Mouse (Mus musculus): Measurements from ENCODE around the gene Map3k14. TPM values are rescaled to one million over a fixed set of nuclear protein-coding genes. Genes with fewer than 3 reads are reported as not detected.

The Map3k14 gene
- total RNA-seq, 2 experiments from 2014 or later, result 1.2 to 2.9 TPM

- ATAC-seq (replicated peaks; ENCODE audit: low FRiP score, low TSS enrichment, poor library complexity, severe bottlenecking), result no peak
Observed at GRCm38 (mm10) chr11:103281784-103282183, 14.5 kb upstream of the Map3k14 start.

GRCm38 (mm10) chr11:103276450-103276849 lies 9.2 kb upstream of the Map3k14 start:
- ATAC-seq (replicated peaks; ENCODE audit: low FRiP score, low TSS enrichment, poor library complexity, severe bottlenecking), result no peak

- no peak for ATAC-seq (replicated peaks; ENCODE audit: low FRiP score, low TSS enrichment, poor library complexity, severe bottlenecking)
Observed at GRCm38 (mm10) chr11:103272888-103273287, 5.6 kb upstream of the Map3k14 start.

- no peak for ATAC-seq (replicated peaks; ENCODE audit: low FRiP score, low TSS enrichment, poor library complexity, severe bottlenecking)
Observed at GRCm38 (mm10) chr11:103271979-103272378, 4.7 kb upstream of the Map3k14 start.

GRCm38 (mm10) chr11:103269426-103269825 lies 2.2 kb upstream of the Map3k14 start:
- ATAC-seq (replicated peaks; ENCODE audit: low FRiP score, low TSS enrichment, poor library complexity, severe bottlenecking), result no peak

- no peak for ATAC-seq (replicated peaks; ENCODE audit: low FRiP score, low TSS enrichment, poor library complexity, severe bottlenecking)
Observed at GRCm38 (mm10) chr11:103268905-103269304, 1.6 kb upstream of the Map3k14 start.

GRCm38 (mm10) chr11:103268350-103268749 lies 1.1 kb upstream of the Map3k14 start:
- ATAC-seq (replicated peaks; ENCODE audit: low FRiP score, low TSS enrichment, poor library complexity, severe bottlenecking), result no peak

GRCm38 (mm10) chr11:103266729-103267345 lies 435 bp downstream of the Map3k14 start:
- ATAC-seq (replicated peaks; ENCODE audit: low FRiP score, low TSS enrichment, poor library complexity, severe bottlenecking), result no peak; the same call in 1 of the 2 replicates

- ATAC-seq (replicated peaks; ENCODE audit: low FRiP score, low TSS enrichment, poor library complexity, severe bottlenecking), result no peak
Observed at GRCm38 (mm10) chr11:103265856-103266255, 1.4 kb downstream of the Map3k14 start.

GRCm38 (mm10) chr11:103265211-103265610 lies 2.1 kb downstream of the Map3k14 start:
- peak; percentile 25 for ATAC-seq (replicated peaks; ENCODE audit: low FRiP score, low TSS enrichment, poor library complexity, severe bottlenecking)

- ATAC-seq (replicated peaks; ENCODE audit: low FRiP score, low TSS enrichment, poor library complexity, severe bottlenecking), result no peak
Observed at GRCm38 (mm10) chr11:103264427-103265005, 2.8 kb downstream of the Map3k14 start.

GRCm38 (mm10) chr11:103263551-103263950 lies 3.7 kb downstream of the Map3k14 start:
- ATAC-seq (replicated peaks; ENCODE audit: low FRiP score, low TSS enrichment, poor library complexity, severe bottlenecking), result no peak

GRCm38 (mm10) chr11:103262412-103263267 lies 4.6 kb downstream of the Map3k14 start:
- no peak for ATAC-seq (replicated peaks; ENCODE audit: low FRiP score, low TSS enrichment, poor library complexity, severe bottlenecking)

- ATAC-seq (replicated peaks; ENCODE audit: low FRiP score, low TSS enrichment, poor library complexity, severe bottlenecking), result no peak
Observed at GRCm38 (mm10) chr11:103261671-103262411, 5.4 kb downstream of the Map3k14 start.

- ATAC-seq (replicated peaks; ENCODE audit: low FRiP score, low TSS enrichment, poor library complexity, severe bottlenecking), result no peak
Observed at GRCm38 (mm10) chr11:103260515-103261192, 6.6 kb downstream of the Map3k14 start.

GRCm38 (mm10) chr11:103260034-103260433 lies 7.2 kb downstream of the Map3k14 start:
- no peak for ATAC-seq (replicated peaks; ENCODE audit: low FRiP score, low TSS enrichment, poor library complexity, severe bottlenecking)

GRCm38 (mm10) chr11:103257938-103258481 lies 9.3 kb downstream of the Map3k14 start:
- ATAC-seq (replicated peaks; ENCODE audit: low FRiP score, low TSS enrichment, poor library complexity, severe bottlenecking), result no peak

GRCm38 (mm10) chr11:103253605-103254004 lies 13.7 kb downstream of the Map3k14 start:
- ATAC-seq (replicated peaks; ENCODE audit: low FRiP score, low TSS enrichment, poor library complexity, severe bottlenecking), result no peak

- peak; percentile 33 for ATAC-seq (replicated peaks; ENCODE audit: low FRiP score, low TSS enrichment, poor library complexity, severe bottlenecking)
Observed at GRCm38 (mm10) chr11:103252380-103252779, 14.9 kb downstream of the Map3k14 start.
